9 mouse cellular contexts compared by ENCODE assay signal in genomic region chr2:105468930-105469329, GRCm38 (mm10).
DNase-seq lines count a peak whose midpoint lies in the region; ATAC-seq and TF ChIP-seq lines count a peak whose summit lies in the region.
"Had no signal": no experiment of that assay in that cellular context is flagged by ENCODE, and none has a peak within 500 bp of the region (broad histone marks: within the 10 kb centered on the region; RNA-seq: fewer than 3 reads in every experiment).

No protein-coding gene starts in this region.

- no peaks in the 10 kb centered on the region for H3K36me3 ChIP-seq in ES-E14 (ENCODE audit: control insufficient read depth, insufficient read depth, low read length, poor library complexity, severe bottlenecking)
- no peaks in the 10 kb centered on the region for H3K36me3 ChIP-seq in forebrain, postnatal 0 days (ENCODE audit: insufficient read depth)
- H3K36me3 ChIP-seq in midbrain, embryonic 15.5 days (replicated peaks) = no peaks in the 10 kb centered on the region
- H3K36me3 ChIP-seq: limb, embryonic 13.5 days had no signal

- ATAC-seq in forebrain, postnatal 0 days = peak; percentile 76
- ATAC-seq in midbrain, embryonic 15.5 days (replicated peaks) = peak; percentile 67; the same call in 1 of the 2 replicates

- H3K27ac ChIP-seq in ES-E14 (ENCODE audit: insufficient read depth, low read depth, low read length, poor library complexity, severe bottlenecking) = no peak overlapping the region
- no peak overlapping the region for H3K27ac ChIP-seq in forebrain, postnatal 0 days (ENCODE audit: low read depth, low read length)
- no peak overlapping the region for H3K27ac ChIP-seq in midbrain, embryonic 15.5 days
- H3K27ac ChIP-seq: limb, embryonic 13.5 days had no signal

- no peak overlapping the region for H3K9ac ChIP-seq in ES-E14 (ENCODE audit: insufficient read depth, low read depth, low read length, poor library complexity, severe bottlenecking)
- H3K9ac ChIP-seq in forebrain, postnatal 0 days = no peak overlapping the region
- H3K9ac ChIP-seq in midbrain, embryonic 15.5 days = no peak overlapping the region
- H3K9ac ChIP-seq: limb, embryonic 13.5 days had no signal

- WGBS in forebrain, postnatal 0 days = 35% methylated on average over 5 of the region's 5 CpGs
- whole genome bisulfite sequencing in midbrain, embryonic 15.5 days = 34% methylated on average over 5 of the region's 5 CpGs

- DNase-seq in heart, postnatal 36 days = peak; percentile 12 to 21
- no peak for DNase-seq in heart, adult 11 months
- DNase-seq in ES-E14 (ENCODE audit: low read depth, low spot score) = peak; percentile 50
- DNase-seq in cerebellum, adult 11 months = peak; percentile 44
- DNase-seq in forebrain, postnatal 0 days = peak; percentile 81
- peak; percentile 14 to 16 for DNase-seq in layer of hippocampus, postnatal 36 days
- DNase-seq in natural killer cell, adult 2 months (ENCODE audit: low spot score in 2 of 2) = no peak

- in situ Hi-C loops in ES-E14 (cut with MboI; ENCODE audit: low sequenced_read_pairs in 2 of 2, unreplicated experiment in 2 of 2) = no loop called here

- no peak overlapping the region for H3K4me2 ChIP-seq in forebrain, postnatal 0 days (ENCODE audit: low read depth)
- no peak overlapping the region for H3K4me2 ChIP-seq in midbrain, embryonic 15.5 days
- H3K4me2 ChIP-seq: limb, embryonic 13.5 days had no signal

- no peaks in the 10 kb centered on the region for H3K4me1 ChIP-seq in ES-E14 (ENCODE audit: control insufficient read depth in 2 of 2, insufficient read depth in 2 of 2, low read length in 2 of 2, poor library complexity in 1 of 2)
- no peaks in the 10 kb centered on the region for H3K4me1 ChIP-seq in forebrain, postnatal 0 days (ENCODE audit: insufficient read depth)
- no peaks in the 10 kb centered on the region for H3K4me1 ChIP-seq in midbrain, embryonic 15.5 days
- H3K4me1 ChIP-seq: limb, embryonic 13.5 days had no signal

- intact Hi-C loops in heart, postnatal 36 days (cut with DNase I) = loop anchor here (5.0 kb wide), 1 partner anchor 613 kb away; no protein-coding TSS in a partner anchor

- no peaks in the 10 kb centered on the region for H3K27me3 ChIP-seq in forebrain, postnatal 0 days (ENCODE audit: insufficient read depth, low read length)
- 0 out of 2 replicates have a peak, but pooled peaks cover 10% of the 10 kb centered on the region for H3K27me3 ChIP-seq in midbrain, embryonic 15.5 days (replicated peaks)
- H3K27me3 ChIP-seq: limb, embryonic 13.5 days had no signal

- H3K9me3 ChIP-seq in ES-E14 (ENCODE audit: control insufficient read depth, insufficient read depth, low read depth, low read length) = no peaks in the 10 kb centered on the region
- no peaks in the 10 kb centered on the region for H3K9me3 ChIP-seq in forebrain, postnatal 0 days (ENCODE audit: low read length)
- H3K9me3 ChIP-seq in midbrain, embryonic 15.5 days = no peaks in the 10 kb centered on the region
- H3K9me3 ChIP-seq: limb, embryonic 13.5 days had no signal

- peak; percentile 86 for TF ChIP-seq CTCF in forebrain, postnatal 0 days (IDR thresholded peaks at IDR 0.05; ENCODE audit: low read depth)

- no peak overlapping the region for H3K4me3 ChIP-seq in ES-E14 (ENCODE audit: insufficient read depth in 1 of 2, low read depth in 1 of 2, low read length in 2 of 2, poor library complexity in 1 of 2, severe bottlenecking in 1 of 2)
- no peak overlapping the region for H3K4me3 ChIP-seq in forebrain, postnatal 0 days (ENCODE audit: low read depth, low read length)
- no peak overlapping the region for H3K4me3 ChIP-seq in midbrain, embryonic 15.5 days
- H3K4me3 ChIP-seq: limb, embryonic 13.5 days had no signal

TF ChIP-seq in ES-E14, 5 proteins besides CTCF, POLR2A, EP300 and RAD21:
- no peak for TF ChIP-seq HCFC1 (IDR thresholded peaks at IDR 0.05; ENCODE audit: borderline replicate concordance, insufficient read depth, low read length)
- peak; percentile 64; the same call in 1 of the 2 replicates for TF ChIP-seq ZC3H11A (IDR thresholded peaks at IDR 0.05; ENCODE audit: borderline replicate concordance, low read depth, low read length)
TF ChIP-seq in ES-E14: peak in this region for 1.

Comparison
In these comparisons a context has a peak if more than half of its experiments do, and no peak if none do; other contexts are left out.
1. DNase-seq: peak in heart, postnatal 36 days (2 of 2), ES-E14 (single experiment), cerebellum, adult 11 months (single experiment), forebrain, postnatal 0 days (single experiment) and layer of hippocampus, postnatal 36 days (2 of 2); none in heart, adult 11 months (single experiment) and natural killer cell, adult 2 months (0 of 2).